Mouse (Mus musculus): ENCODE results near the gene 1700001J03Rik. TPM values are rescaled to one million over a fixed set of nuclear protein-coding genes. Genes with fewer than 3 reads are reported as not detected.

The 1700001J03Rik gene
- 0.37 TPM in 2 replicates for polyA plus RNA-seq (2012; rRNA removed)

DNA sequence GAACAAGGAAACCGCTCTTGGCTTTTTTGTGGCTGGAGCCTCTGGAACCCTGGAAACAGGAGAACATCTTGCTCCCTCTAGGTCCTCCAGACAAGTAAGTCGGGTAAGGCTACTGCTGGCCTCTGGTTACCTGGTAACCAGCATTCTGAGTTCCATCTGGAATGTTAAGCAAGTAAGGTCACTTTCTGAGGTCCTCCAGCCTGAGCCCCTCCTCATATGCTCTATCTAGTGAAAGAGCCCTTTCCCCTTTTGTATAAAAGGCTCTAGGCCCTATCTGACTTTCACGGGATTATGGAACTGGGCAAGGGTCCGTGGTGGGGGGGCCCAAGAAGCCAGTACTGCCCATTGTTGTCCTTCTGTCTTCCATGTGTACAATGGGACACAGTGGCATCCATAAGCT lies at the start of gene 1700001J03Rik:
TSS of gene 1700001J03Rik (minus strand) at position 101 of the 400 bp plus-strand sequence.

DNA sequence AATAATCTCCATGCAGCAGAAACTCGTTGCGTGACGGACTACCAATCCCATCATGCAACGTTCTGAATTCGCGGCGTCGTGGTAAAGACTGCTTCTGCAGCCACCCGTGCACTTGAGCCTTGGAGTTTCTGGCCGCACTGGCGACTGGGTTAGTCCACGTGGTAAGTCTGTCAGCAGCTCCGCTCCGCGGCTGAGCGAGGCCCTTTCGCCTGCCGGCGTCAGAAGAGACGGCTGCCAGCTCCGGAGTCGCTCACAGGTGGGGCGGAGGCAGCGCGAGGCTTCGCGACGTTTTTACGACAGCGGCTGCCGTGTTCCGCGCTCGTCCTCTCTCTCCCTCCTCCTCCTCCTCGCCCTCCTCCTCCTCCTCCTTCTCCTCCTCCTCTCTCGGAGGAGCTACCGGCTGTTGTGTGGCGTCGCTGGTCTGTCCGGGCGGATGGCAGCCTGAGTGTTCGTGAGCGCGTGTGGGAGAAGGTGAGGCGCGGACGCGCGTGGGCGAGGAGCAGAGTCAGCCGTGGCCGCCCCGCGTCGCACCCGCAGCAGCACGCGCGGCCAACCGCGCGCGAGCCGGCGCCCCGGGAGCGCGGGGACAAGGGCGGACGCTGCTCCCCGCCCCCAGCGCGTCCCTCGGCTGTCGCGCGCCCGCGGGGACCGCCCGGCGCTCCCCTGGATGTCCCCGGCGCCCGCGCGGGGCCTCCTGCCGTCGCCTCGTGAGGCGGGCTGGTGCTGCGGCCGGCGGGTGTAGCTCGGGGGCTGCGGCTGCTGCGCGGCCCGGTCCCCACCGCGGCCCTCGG lies 46.0 kb upstream of the 1700001J03Rik start, which contains the start of gene Cdk8:
TSS of gene Cdk8 (plus strand) at position 367 of the 791 bp plus-strand sequence.

DNA sequence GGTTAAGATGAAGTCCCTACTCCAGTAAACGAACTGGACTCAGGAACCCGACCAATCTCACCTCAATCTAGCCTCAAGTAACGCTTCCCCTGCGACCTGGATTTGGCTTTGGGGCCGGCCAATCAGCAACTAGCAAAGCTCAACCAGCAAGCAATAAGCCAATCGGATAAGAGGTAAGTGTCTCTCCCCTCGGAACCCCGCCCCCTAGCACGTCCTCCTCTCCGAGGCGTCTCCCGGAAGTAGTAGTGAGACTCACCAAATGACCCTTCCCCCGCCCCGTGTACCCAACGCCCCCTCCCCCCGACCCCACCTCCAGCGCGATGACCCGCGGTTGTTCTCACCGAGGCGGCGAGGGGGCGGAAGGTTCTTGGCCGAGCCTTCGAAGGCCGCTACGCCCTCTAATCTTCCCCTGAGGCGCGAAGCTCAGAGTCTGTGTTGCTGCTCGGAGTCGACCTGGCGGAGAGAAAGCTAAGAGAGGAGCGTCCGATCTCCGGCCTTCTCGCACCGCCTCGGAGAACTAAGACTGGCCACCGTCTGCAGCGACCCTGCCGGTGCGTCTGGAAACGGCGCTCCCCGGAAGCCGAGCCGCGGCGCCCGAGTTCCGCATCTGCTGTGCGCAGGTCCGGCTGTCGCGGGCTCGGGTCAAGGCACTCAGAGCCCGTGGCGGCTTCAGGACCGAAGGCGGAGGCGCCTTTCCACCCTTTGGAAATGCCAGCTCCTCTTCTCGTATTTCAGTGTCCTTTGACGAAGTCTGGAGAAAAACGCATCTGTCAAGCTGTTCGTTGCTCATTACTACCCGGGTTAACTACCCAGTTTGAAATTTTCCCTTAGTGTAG lies 36.0 kb upstream of the 1700001J03Rik start, which contains the start of gene Rnf6:
TSS of gene Rnf6 (minus strand) at position 677 of the 836 bp plus-strand sequence.

DNA sequence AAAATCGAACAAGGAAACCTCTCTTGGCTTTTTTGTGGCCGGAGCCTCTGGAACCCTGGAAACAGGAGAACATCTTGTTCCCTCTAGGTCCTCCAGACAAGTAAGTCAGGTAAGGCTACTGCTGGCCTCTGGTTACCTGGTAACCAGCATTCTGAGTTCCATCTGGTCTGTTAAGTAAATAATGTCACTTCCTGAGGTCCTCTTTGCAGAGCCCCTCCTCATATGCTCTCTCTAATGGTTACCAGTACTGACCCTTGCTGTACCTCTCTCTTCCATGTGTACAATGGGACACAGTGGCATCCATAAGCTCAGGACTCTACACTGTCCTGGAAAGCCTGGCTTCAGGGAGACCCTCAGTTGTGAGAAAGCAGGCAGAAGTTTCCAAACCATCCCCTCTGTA lies 14.5 kb downstream of the 1700001J03Rik start, which contains the start of gene Gm6309:
TSS of gene Gm6309 (minus strand) at position 101 of the 400 bp plus-strand sequence.

DNA sequence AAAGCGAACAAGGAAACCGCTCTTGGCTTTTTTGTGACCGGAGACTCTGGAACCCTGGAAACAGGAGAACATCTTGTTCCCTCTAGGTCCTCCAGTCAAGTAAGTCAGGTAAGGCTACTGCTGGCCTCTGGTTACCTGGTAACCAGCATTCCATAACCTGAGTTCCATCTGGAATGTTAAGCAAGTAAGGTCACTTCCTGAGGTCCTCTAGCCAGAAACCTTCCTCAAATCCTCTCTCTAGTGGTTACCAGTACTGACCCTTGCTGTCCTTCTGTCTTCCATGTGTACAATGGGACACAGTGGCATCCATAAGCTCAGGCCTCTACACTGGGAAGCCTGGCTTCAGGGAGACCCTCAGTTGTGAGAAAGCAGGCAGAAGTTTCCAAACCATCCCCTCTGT lies 24.7 kb downstream of the 1700001J03Rik start, which contains the start of gene Gm5565:
TSS of gene Gm5565 (minus strand) at position 101 of the 400 bp plus-strand sequence.

Other genes starting within 250 kb of the 1700001J03Rik start
- 0.09 TPM in 1 of 2 replicates, not detected in the other for gene Cyp3a25, start 175.7 kb downstream of the 1700001J03Rik start, polyA plus RNA-seq (2012; rRNA removed)
- gene Cyp3a59, start 106.0 kb downstream of the 1700001J03Rik start, polyA plus RNA-seq (2012; rRNA removed): not detected in 2 replicates
- gene Gm5565, start 24.8 kb downstream of the 1700001J03Rik start, polyA plus RNA-seq (2012; rRNA removed): not detected in 2 replicates
- not detected in 2 replicates for gene Gm6309, start 14.6 kb downstream of the 1700001J03Rik start, polyA plus RNA-seq (2012; rRNA removed)
- gene Rnf6, start 36.3 kb upstream of the 1700001J03Rik start, polyA plus RNA-seq (2012; rRNA removed): 16.6 and 17.4 TPM in 2 replicates
- 44.6 and 48.0 TPM in 2 replicates for gene Cdk8, start 45.9 kb upstream of the 1700001J03Rik start, polyA plus RNA-seq (2012; rRNA removed)
- 2.6 and 2.8 TPM in 2 replicates for gene Wasf3, start 199.7 kb upstream of the 1700001J03Rik start, polyA plus RNA-seq (2012; rRNA removed)